Mouse (Mus musculus) erythroblast, embryonic 14.5 days (primary cell): ENCODE results near the gene Tradd. TPM values are rescaled to one million over a fixed set of nuclear protein-coding genes. Genes with fewer than 3 reads are reported as not detected.

Experiments used
- H3K27me3 ChIP-seq: 2 replicates; pipeline ENCODE4 v1.6.1; 2012; ENCODE audit warnings: inconsistent platforms; ENCODE audit not compliant: control insufficient read depth
- H3K36me3 ChIP-seq: 2 replicates; pipeline ENCODE4 v1.6.1; 2012; ENCODE audit warnings: mild to moderate bottlenecking, inconsistent platforms; ENCODE audit not compliant: control insufficient read depth
- H3K4me1 ChIP-seq: 2 replicates; pipeline ENCODE4 v1.6.1; 2012; ENCODE audit warnings: inconsistent platforms; ENCODE audit not compliant: control insufficient read depth
- H3K4me3 ChIP-seq: replicated peaks from 2 replicates; pipeline ENCODE3; 2012; ENCODE audit warnings: moderate library complexity, mild to moderate bottlenecking, inconsistent platforms
- H3K9me3 ChIP-seq: 2 replicates; pipeline ENCODE4 v1.6.1; 2012; ENCODE audit warnings: low read length, inconsistent platforms, mixed read lengths; ENCODE audit not compliant: control insufficient read depth
- GATA1 ChIP-seq: IDR thresholded peaks from 2 replicates; pipeline ENCODE4 v1.6.1; 2012; ENCODE audit warnings: low read length, inconsistent platforms, mixed read lengths
- TAL1 ChIP-seq: IDR thresholded peaks from 3 replicates; pipeline ENCODE4 v1.6.1; 2012; ENCODE audit warnings: low read length, inconsistent platforms, mixed read lengths
- polyA plus RNA-seq: library from polyadenylated mRNA; stranded (reverse); fragments of >175 nt; gene quantifications from 2 replicates; pipeline ENCODE4 v1.2.3, GENCODE M21; 2012

The Tradd gene
- polyA plus RNA-seq, 1 experiment: 1.7 TPM

GRCm38 (mm10) chr8:105306146-105306691 lies 41.8 kb upstream of the Tradd start:
- Histone ChIP-seq H3K4me1 (peaks cover 73% of the 10 kb centered on the region), H3K36me3 (peaks cover 100% of the 10 kb centered on the region), H3K4me3 (no peak overlapping the region), H3K9me3 (peaks cover 1% of the 10 kb centered on the region), H3K27me3 (no peaks in the 10 kb centered on the region)
- no peak for TF ChIP-seq TAL1

- H3K9me3 ChIP-seq: no peaks in the 10 kb centered on the region
- peaks cover 77% of the 10 kb centered on the region for H3K4me1 ChIP-seq
- H3K27me3 ChIP-seq: no peaks in the 10 kb centered on the region
- H3K36me3 ChIP-seq: peaks cover 100% of the 10 kb centered on the region
- H3K4me3 ChIP-seq: peak within 1 kb of the TSS; percentile 51
- TF ChIP-seq GATA1: no peak
- no peak for TF ChIP-seq TAL1
Measured at GRCm38 (mm10) chr8:105305211-105306145, 41.1 kb upstream of the Tradd start, which contains the start of gene Elmo3. Gene Elmo3, plus strand, starts transcription at chr8:105305601.

GRCm38 (mm10) chr8:105304325-105305210 lies 40.2 kb upstream of the Tradd start:
- Histone ChIP-seq H3K4me3 (peak overlapping the region; percentile 27), H3K36me3 (peaks cover 100% of the 10 kb centered on the region), H3K4me1 (peaks cover 80% of the 10 kb centered on the region), H3K27me3 (no peaks in the 10 kb centered on the region), H3K9me3 (no peaks in the 10 kb centered on the region)
- TF ChIP-seq TAL1: no peak
- no peak for TF ChIP-seq GATA1

GRCm38 (mm10) chr8:105303874-105304273 lies 39.5 kb upstream of the Tradd start:
- TF ChIP-seq TAL1 (no peak), GATA1 (no peak)
- H3K36me3 ChIP-seq: peaks cover 100% of the 10 kb centered on the region
- H3K4me3 ChIP-seq: peak overlapping the region; percentile 16
- H3K9me3 ChIP-seq: no peaks in the 10 kb centered on the region
- H3K4me1 ChIP-seq: peaks cover 82% of the 10 kb centered on the region
- no peaks in the 10 kb centered on the region for H3K27me3 ChIP-seq

GRCm38 (mm10) chr8:105303396-105303795 lies 39.0 kb upstream of the Tradd start:
- H3K4me3 ChIP-seq: peak overlapping the region; percentile 25
- no peaks in the 10 kb centered on the region for H3K9me3 ChIP-seq
- H3K27me3 ChIP-seq: no peaks in the 10 kb centered on the region
- TF ChIP-seq TAL1: no peak
- no peak for TF ChIP-seq GATA1
- peaks cover 100% of the 10 kb centered on the region for H3K36me3 ChIP-seq
- peaks cover 86% of the 10 kb centered on the region for H3K4me1 ChIP-seq

GRCm38 (mm10) chr8:105299962-105300361 lies 35.6 kb upstream of the Tradd start:
- peak; percentile 84 for TF ChIP-seq TAL1
- TF ChIP-seq GATA1: peak; percentile 91
- peak overlapping the region; percentile 67 for H3K4me3 ChIP-seq
- no peaks in the 10 kb centered on the region; the same call in 1 of the 2 replicates for H3K27me3 ChIP-seq
- peaks cover 88% of the 10 kb centered on the region for H3K4me1 ChIP-seq
- no peaks in the 10 kb centered on the region for H3K9me3 ChIP-seq
- H3K36me3 ChIP-seq: peaks cover 80% of the 10 kb centered on the region

GRCm38 (mm10) chr8:105298351-105299252 lies 34.2 kb upstream of the Tradd start:
- peaks cover 77% of the 10 kb centered on the region for H3K4me1 ChIP-seq
- no peaks in the 10 kb centered on the region; the same call in 1 of the 2 replicates for H3K27me3 ChIP-seq
- TF ChIP-seq TAL1 (no peak), GATA1 (0 out of 2 replicates have a peak, but pooled peaks have one; percentile 15)
- H3K9me3 ChIP-seq: no peaks in the 10 kb centered on the region
- peak overlapping the region; percentile 67 for H3K4me3 ChIP-seq
- H3K36me3 ChIP-seq: peaks cover 67% of the 10 kb centered on the region
